Mouse (Mus musculus): Measurements from ENCODE around the gene Tead3.
A peak's percentile ranks its signal among the peaks of the same experiment; 100 is the strongest.

Tead3 gene

GRCm38 (mm10) chr17:28350466-28351352 is at the start of gene Tead3:
Gene Tead3, minus strand, starts transcription at chr17:28350817.
- DNase-seq (ENCODE audit: low spot score): peak; percentile 90

- DNase-seq (ENCODE audit: low spot score): no peak
Measured at GRCm38 (mm10) chr17:28394994-28395393, 44.4 kb upstream of the Tead3 start.

GRCm38 (mm10) chr17:28394051-28394765 is 43.6 kb upstream of the Tead3 start:
- DNase-seq (ENCODE audit: low spot score): no peak

- no peak for DNase-seq (ENCODE audit: low spot score)
Measured at GRCm38 (mm10) chr17:28391568-28392432, 41.2 kb upstream of the Tead3 start.

GRCm38 (mm10) chr17:28388534-28388933 is 37.9 kb upstream of the Tead3 start:
- DNase-seq (ENCODE audit: low spot score): no peak

GRCm38 (mm10) chr17:28386150-28386905 is 35.7 kb upstream of the Tead3 start:
- DNase-seq (ENCODE audit: low spot score): peak; percentile 85

- DNase-seq (ENCODE audit: low spot score): peak; percentile 37
Measured at GRCm38 (mm10) chr17:28384298-28384697, 33.7 kb upstream of the Tead3 start.

- no peak for DNase-seq (ENCODE audit: low spot score)
Measured at GRCm38 (mm10) chr17:28380255-28380654, 29.6 kb upstream of the Tead3 start.

GRCm38 (mm10) chr17:28375592-28376061 is 25.0 kb upstream of the Tead3 start:
- DNase-seq (ENCODE audit: low spot score): no peak

GRCm38 (mm10) chr17:28374494-28374893 is 23.9 kb upstream of the Tead3 start:
- no peak for DNase-seq (ENCODE audit: low spot score)

GRCm38 (mm10) chr17:28373821-28374220 is 23.2 kb upstream of the Tead3 start:
- DNase-seq (ENCODE audit: low spot score): peak; percentile 54

GRCm38 (mm10) chr17:28371941-28372340 is 21.3 kb upstream of the Tead3 start:
- no peak for DNase-seq (ENCODE audit: low spot score)

GRCm38 (mm10) chr17:28371286-28371685 is 20.7 kb upstream of the Tead3 start:
- no peak for DNase-seq (ENCODE audit: low spot score)

GRCm38 (mm10) chr17:28369056-28369455 is 18.4 kb upstream of the Tead3 start:
- no peak for DNase-seq (ENCODE audit: low spot score)

GRCm38 (mm10) chr17:28368449-28368848 is 17.8 kb upstream of the Tead3 start:
- peak; percentile 86 for DNase-seq (ENCODE audit: low spot score)

- DNase-seq (ENCODE audit: low spot score): no peak
Measured at GRCm38 (mm10) chr17:28365122-28365521, 14.5 kb upstream of the Tead3 start, which contains the start of gene Tulp1. Gene Tulp1, minus strand, starts transcription at chr17:28365222.

GRCm38 (mm10) chr17:28363507-28363906 is 12.9 kb upstream of the Tead3 start:
- no peak for DNase-seq (ENCODE audit: low spot score)

- DNase-seq (ENCODE audit: low spot score): no peak
Measured at GRCm38 (mm10) chr17:28362653-28363292, 12.2 kb upstream of the Tead3 start.

- DNase-seq (ENCODE audit: low spot score): no peak
Measured at GRCm38 (mm10) chr17:28361921-28362652, 11.5 kb upstream of the Tead3 start.
